Mouse (Mus musculus): ENCODE data around the gene Prdx2. TPM values are rescaled to one million over a fixed set of nuclear protein-coding genes. Genes with fewer than 3 reads are reported as not detected.

The Prdx2 gene
- polyA plus RNA-seq, 1 experiment = 267 TPM

GRCm38 (mm10) chr8:84985049-84985683 lies 15.8 kb downstream of the Prdx2 start:
- Histone ChIP-seq H3K4me3 (ENCODE audit: insufficient read depth, low read length) (peak overlapping the region; percentile 71), H3K4me1 (ENCODE audit: control insufficient read depth, insufficient read depth, low read length) (peaks cover 53% of the 10 kb centered on the region), H3K27ac (ENCODE audit: insufficient read depth, low read depth, low read length) (peak overlapping the region; percentile 99)
- TF ChIP-seq POLR2A (IDR thresholded peaks at IDR 0.05; ENCODE audit: borderline replicate concordance, low read depth, low read length) (no peak), CTCF (IDR thresholded peaks at IDR 0.05; ENCODE audit: low read depth, low read length) (no peak; the same call in 1 of the 2 replicates)

- H3K4me3 ChIP-seq (ENCODE audit: insufficient read depth, low read length) = peak overlapping the region; percentile 71
- TF ChIP-seq POLR2A (IDR thresholded peaks at IDR 0.05; ENCODE audit: borderline replicate concordance, low read depth, low read length) = no peak
- no peak for TF ChIP-seq CTCF (IDR thresholded peaks at IDR 0.05; ENCODE audit: low read depth, low read length)
- peaks cover 52% of the 10 kb centered on the region for H3K4me1 ChIP-seq (ENCODE audit: control insufficient read depth, insufficient read depth, low read length)
Observed at GRCm38 (mm10) chr8:84985684-84986378, 16.4 kb downstream of the Prdx2 start.

GRCm38 (mm10) chr8:84986379-84986945 lies 17.1 kb downstream of the Prdx2 start:
- H3K4me3 ChIP-seq (ENCODE audit: insufficient read depth, low read length) = peak overlapping the region; percentile 71
- peak overlapping the region; percentile 99 for H3K27ac ChIP-seq (ENCODE audit: insufficient read depth, low read depth, low read length)
- TF ChIP-seq CTCF (IDR thresholded peaks at IDR 0.05; ENCODE audit: low read depth, low read length) (no peak), POLR2A (IDR thresholded peaks at IDR 0.05; ENCODE audit: borderline replicate concordance, low read depth, low read length) (no peak)
- peaks cover 49% of the 10 kb centered on the region for H3K4me1 ChIP-seq (ENCODE audit: control insufficient read depth, insufficient read depth, low read length)

More at GRCm38 (mm10) chr8:84985684-84986378, 16.4 kb downstream of the Prdx2 start:
- peak overlapping the region; percentile 99 for H3K27ac ChIP-seq (ENCODE audit: insufficient read depth, low read depth, low read length)

GRCm38 (mm10) chr8:84987388-84987787 lies 18.0 kb downstream of the Prdx2 start:
- TF ChIP-seq POLR2A (IDR thresholded peaks at IDR 0.05; ENCODE audit: borderline replicate concordance, low read depth, low read length) (no peak), CTCF (IDR thresholded peaks at IDR 0.05; ENCODE audit: low read depth, low read length) (no peak)
- H3K27ac ChIP-seq (ENCODE audit: insufficient read depth, low read depth, low read length) = no peak overlapping the region
- peaks cover 40% of the 10 kb centered on the region for H3K4me1 ChIP-seq (ENCODE audit: control insufficient read depth, insufficient read depth, low read length)
- H3K4me3 ChIP-seq (ENCODE audit: insufficient read depth, low read length) = no peak overlapping the region

- no peak overlapping the region for H3K27ac ChIP-seq (ENCODE audit: insufficient read depth, low read depth, low read length)
- no peak overlapping the region for H3K4me3 ChIP-seq (ENCODE audit: insufficient read depth, low read length)
- H3K4me1 ChIP-seq (ENCODE audit: control insufficient read depth, insufficient read depth, low read length) = peaks cover 37% of the 10 kb centered on the region
- TF ChIP-seq POLR2A (IDR thresholded peaks at IDR 0.05; ENCODE audit: borderline replicate concordance, low read depth, low read length) (no peak), CTCF (IDR thresholded peaks at IDR 0.05; ENCODE audit: low read depth, low read length) (no peak)
Observed at GRCm38 (mm10) chr8:84987903-84988302, 18.5 kb downstream of the Prdx2 start.

GRCm38 (mm10) chr8:84989311-84989731 lies 19.9 kb downstream of the Prdx2 start:
- H3K27ac ChIP-seq (ENCODE audit: insufficient read depth, low read depth, low read length) = no peak overlapping the region
- no peak overlapping the region for H3K4me3 ChIP-seq (ENCODE audit: insufficient read depth, low read length)
- TF ChIP-seq CTCF (IDR thresholded peaks at IDR 0.05; ENCODE audit: low read depth, low read length) (no peak), POLR2A (IDR thresholded peaks at IDR 0.05; ENCODE audit: borderline replicate concordance, low read depth, low read length) (no peak)
- H3K4me1 ChIP-seq (ENCODE audit: control insufficient read depth, insufficient read depth, low read length) = peaks cover 23% of the 10 kb centered on the region

GRCm38 (mm10) chr8:84989810-84990209 lies 20.4 kb downstream of the Prdx2 start:
- Histone ChIP-seq H3K4me1 (ENCODE audit: control insufficient read depth, insufficient read depth, low read length) (peaks cover 20% of the 10 kb centered on the region), H3K4me3 (ENCODE audit: insufficient read depth, low read length) (peak overlapping the region; percentile 62), H3K27ac (ENCODE audit: insufficient read depth, low read depth, low read length) (peak overlapping the region; percentile 46)
- TF ChIP-seq CTCF (IDR thresholded peaks at IDR 0.05; ENCODE audit: low read depth, low read length) = peak; percentile 61; the same call in 1 of the 2 replicates
- no peak for TF ChIP-seq POLR2A (IDR thresholded peaks at IDR 0.05; ENCODE audit: borderline replicate concordance, low read depth, low read length)

GRCm38 (mm10) chr8:84990349-84990748 lies 21.0 kb downstream of the Prdx2 start, which contains the start of gene Hook2:
Hook2 (plus strand) TSS chr8:84990603.
- TF ChIP-seq POLR2A (IDR thresholded peaks at IDR 0.05; ENCODE audit: borderline replicate concordance, low read depth, low read length) (0 out of 2 replicates have a peak, but pooled peaks have one; percentile 46), CTCF (IDR thresholded peaks at IDR 0.05; ENCODE audit: low read depth, low read length) (no peak; the same call in none of the 2 replicates)
- Histone ChIP-seq H3K27ac (ENCODE audit: insufficient read depth, low read depth, low read length) (peak within 1 kb of the TSS; percentile 46), H3K4me3 (ENCODE audit: insufficient read depth, low read length) (peak within 1 kb of the TSS; percentile 81), H3K4me1 (ENCODE audit: control insufficient read depth, insufficient read depth, low read length) (peaks cover 17% of the 10 kb centered on the region)

- H3K27ac ChIP-seq (ENCODE audit: insufficient read depth, low read depth, low read length) = peak overlapping the region; percentile 12; the same call in 1 of the 2 replicates
- peaks cover 17% of the 10 kb centered on the region for H3K4me1 ChIP-seq (ENCODE audit: control insufficient read depth, insufficient read depth, low read length)
- H3K4me3 ChIP-seq (ENCODE audit: insufficient read depth, low read length) = peak overlapping the region; percentile 81
- TF ChIP-seq CTCF (IDR thresholded peaks at IDR 0.05; ENCODE audit: low read depth, low read length) (no peak), POLR2A (IDR thresholded peaks at IDR 0.05; ENCODE audit: borderline replicate concordance, low read depth, low read length) (no peak)
Observed at GRCm38 (mm10) chr8:84990836-84991235, 21.4 kb downstream of the Prdx2 start.

Data from bone marrow macrophage, adult 2 months (primary cell).